Mouse (Mus musculus): ENCODE measurements around the gene Chaf1a. TPM values are rescaled to one million over a fixed set of nuclear protein-coding genes. Genes with fewer than 3 reads are reported as not detected.
A peak's percentile ranks its signal among the peaks of the same experiment; 100 is the strongest.

Chaf1a gene
- total RNA-seq, 2 experiments from 2014 or later, result 2.1 to 2.3 TPM

GRCm38 (mm10) chr17:56018347-56019131 is 21.7 kb upstream of the Chaf1a start:
- peak in 1 of 2 experiments; percentile 55 for DNase-seq (ENCODE audit: low spot score in 2 of 2)

DNA sequence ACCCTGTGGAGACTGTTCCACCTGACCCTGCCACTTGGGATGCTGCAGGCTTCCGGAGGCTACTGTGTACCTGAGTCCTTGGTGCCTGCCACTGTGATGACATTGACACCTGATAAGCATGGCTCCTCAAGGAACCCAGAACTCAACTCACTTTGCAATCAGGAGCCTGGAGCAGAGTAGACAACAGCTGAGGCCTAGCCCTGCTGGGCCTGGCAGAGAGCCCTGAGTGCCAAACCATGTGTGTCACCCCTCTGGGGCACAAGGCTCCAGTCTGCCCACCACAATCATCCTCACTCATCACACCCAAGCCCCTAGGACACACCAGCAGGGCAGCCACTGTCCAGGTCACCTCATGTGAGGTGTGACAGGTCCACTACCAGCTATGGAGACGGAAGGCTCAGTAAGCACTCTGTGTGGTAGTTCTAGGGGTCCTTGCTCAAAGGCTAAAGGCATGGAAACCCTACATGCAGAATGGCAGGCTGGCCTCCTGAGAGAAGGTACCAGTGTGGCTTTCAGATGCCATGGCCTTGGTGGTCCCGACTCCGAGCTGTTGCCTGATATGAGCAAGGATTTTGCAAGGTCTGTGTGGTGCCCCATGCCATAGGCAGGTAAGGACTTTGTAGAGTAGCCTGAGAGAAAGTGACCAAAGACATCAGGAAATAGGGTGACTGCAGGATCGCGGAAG is 19.7 kb upstream of the Chaf1a start:
- DNase-seq (ENCODE audit: low spot score in 2 of 2), result no peak

DNA sequence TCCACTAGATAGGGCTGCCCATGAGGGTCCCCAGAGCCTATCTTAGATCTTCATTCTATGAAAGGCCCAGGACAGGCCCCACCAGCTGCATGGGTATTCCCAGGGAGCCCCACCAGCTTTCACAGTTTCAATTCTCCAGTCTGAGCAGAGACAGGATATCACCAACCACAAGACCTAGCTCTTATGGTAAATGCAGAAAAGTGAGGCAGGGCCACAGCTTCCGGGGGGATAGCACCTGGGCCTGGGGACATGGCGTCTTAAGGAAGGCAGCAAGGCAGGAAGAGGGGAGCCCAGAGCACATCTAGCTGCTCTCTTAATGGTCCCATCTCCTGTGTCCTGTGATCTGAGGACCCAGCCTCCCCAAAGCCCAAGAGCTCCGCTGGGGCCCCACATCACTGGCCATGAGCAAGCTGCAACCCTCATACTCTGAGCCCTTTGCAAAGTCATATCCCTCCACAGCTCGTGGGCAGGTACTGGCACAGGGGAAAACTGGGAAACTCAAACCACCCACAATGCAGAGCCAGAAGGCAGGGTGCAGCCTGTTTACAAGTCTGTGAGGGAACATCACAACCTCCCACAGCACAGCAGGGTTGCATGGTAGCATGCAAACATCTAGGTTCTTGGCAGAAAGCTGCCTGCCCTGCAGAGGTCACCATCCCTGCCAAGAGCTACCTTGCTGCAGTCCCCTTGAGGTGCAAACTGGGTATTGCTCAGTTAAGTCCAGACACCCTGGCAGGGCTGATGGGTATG is 18.9 kb upstream of the Chaf1a start:
- DNase-seq (ENCODE audit: low spot score in 2 of 2), result no peak

- no peak for DNase-seq (ENCODE audit: low spot score in 2 of 2)
These were observed 17.9 kb upstream of the Chaf1a start for GRCm38 (mm10) chr17:56022131-56022988.

- no peak for DNase-seq (ENCODE audit: low spot score in 2 of 2)
These were observed 17.3 kb upstream of the Chaf1a start for GRCm38 (mm10) chr17:56022989-56023290.

DNA sequence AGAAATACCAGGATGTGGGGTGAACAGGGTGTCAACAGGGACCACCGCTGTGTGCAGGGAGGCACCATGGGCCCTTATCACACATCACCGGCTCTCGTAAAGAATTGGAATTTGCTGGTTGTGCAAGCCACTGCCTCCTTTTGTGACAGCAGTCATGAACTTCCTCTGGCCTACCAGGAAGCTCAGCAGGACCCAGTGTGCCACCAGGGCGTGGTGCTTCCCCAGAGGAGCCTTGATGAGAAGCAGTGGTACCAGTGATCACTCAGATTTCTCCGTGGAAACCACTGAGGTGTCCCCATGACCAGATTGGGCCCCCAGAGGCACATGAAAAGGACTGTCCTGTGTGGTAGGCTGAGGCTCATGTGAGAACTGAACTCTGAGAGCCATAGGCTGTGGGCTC is 16.9 kb upstream of the Chaf1a start:
- DNase-seq (ENCODE audit: low spot score in 2 of 2), result peak in 1 of 2 experiments; percentile 25

DNA sequence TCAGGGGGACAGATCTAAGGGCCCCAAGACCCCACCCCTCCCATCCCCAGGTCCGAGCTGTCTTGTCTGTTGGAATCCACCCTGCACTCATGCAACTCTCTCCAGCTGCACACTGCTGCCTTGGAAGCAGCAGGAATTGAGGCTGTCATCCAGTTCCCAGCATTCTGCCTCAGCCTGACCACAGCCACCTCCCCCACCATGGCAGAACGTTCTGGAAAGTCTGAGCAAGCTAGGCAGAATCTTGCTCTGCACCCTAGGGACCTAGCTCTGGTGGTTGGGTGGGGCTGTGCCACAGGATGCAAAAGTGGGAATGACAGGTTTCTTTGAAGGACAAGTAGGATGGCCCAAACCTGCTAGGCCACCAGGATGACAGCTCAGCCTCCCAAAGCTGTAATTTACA is 15.8 kb upstream of the Chaf1a start:
- peak in 1 of 2 experiments; percentile 17 for DNase-seq (ENCODE audit: low spot score in 2 of 2)

GRCm38 (mm10) chr17:56024931-56025330 is 15.3 kb upstream of the Chaf1a start:
- DNase-seq (ENCODE audit: low spot score in 2 of 2), result peak in 1 of 2 experiments; percentile 14

DNA sequence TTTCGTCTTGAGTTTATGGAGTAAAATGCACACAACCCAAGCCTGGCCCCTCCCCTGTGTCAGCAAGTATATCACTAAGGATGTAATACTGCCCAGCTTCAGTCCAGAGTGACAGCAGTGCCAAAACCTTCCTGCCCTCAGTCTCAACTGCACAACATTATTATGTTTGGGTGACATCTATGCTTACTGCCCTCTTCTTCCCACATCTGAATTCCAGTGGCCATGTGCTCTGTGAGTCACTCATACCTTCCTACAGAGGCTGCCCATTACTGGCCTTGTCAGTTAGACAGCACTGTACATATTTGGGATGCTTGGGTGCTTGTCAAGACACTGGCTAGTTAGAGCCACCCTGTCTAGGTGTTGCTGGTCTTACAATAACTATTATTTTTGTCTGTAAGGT is 13.9 kb upstream of the Chaf1a start:
- no peak for DNase-seq (ENCODE audit: low spot score in 2 of 2)

- no peak for DNase-seq (ENCODE audit: low spot score in 2 of 2)
These were observed 13.4 kb upstream of the Chaf1a start for GRCm38 (mm10) chr17:56026881-56027280.

GRCm38 (mm10) chr17:56027801-56028441 is 12.3 kb upstream of the Chaf1a start:
- DNase-seq (ENCODE audit: low spot score in 2 of 2), result no peak

DNA sequence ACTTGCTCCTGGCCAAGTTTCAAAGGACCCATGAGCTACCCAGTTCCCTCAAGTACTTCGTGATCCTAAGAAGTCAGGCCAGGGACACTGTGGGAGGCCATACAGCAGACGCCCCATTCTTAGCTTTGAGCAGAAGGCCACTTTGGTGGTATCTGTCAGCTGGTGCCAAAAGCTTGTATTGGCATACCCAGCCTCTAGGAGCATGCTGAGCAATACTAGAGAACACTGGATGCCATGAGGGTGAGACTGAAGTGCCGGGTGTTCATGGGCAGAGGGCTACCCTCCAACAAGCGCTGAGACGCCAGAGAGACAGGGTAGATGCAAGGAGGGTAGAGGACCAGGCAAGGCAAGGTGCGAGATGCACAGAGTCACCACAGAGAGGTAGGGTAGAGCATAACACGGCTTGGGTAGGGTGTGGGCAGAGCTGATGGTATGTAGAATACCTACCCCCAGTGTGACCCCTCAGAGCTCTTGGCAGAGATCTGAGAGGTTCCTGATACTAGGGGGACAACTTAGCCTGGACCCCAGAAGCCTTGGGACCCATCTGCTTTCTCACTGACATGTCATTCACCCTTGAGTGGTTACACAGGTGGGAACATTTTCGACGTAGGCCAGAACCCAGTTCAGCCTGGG is 9.9 kb upstream of the Chaf1a start:
- no peak for DNase-seq (ENCODE audit: low spot score in 2 of 2)

GRCm38 (mm10) chr17:56030919-56031318 is 9.3 kb upstream of the Chaf1a start:
- peak in 1 of 2 experiments; percentile 36 for DNase-seq (ENCODE audit: low spot score in 2 of 2)

DNA sequence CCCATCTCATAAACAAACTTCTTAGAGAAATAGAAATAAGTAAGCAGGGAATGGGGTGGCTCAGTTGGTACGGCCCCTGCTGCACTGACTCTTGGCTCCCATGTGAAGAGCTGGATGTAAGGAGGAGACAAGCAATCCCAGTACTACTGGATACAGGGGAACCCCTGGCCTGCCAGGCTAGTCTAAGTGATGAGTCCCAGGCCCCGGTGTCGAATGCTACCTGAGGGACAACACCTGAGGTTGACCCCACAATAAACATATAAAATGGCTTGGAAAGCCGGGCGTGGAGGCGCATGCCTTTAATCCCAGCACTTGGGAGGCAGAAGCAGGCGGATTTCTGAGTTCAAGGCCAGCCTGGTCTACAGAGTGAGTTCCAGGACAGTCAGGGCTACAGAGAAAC is 8.8 kb upstream of the Chaf1a start:
- no peak for DNase-seq (ENCODE audit: low spot score in 2 of 2)

DNA sequence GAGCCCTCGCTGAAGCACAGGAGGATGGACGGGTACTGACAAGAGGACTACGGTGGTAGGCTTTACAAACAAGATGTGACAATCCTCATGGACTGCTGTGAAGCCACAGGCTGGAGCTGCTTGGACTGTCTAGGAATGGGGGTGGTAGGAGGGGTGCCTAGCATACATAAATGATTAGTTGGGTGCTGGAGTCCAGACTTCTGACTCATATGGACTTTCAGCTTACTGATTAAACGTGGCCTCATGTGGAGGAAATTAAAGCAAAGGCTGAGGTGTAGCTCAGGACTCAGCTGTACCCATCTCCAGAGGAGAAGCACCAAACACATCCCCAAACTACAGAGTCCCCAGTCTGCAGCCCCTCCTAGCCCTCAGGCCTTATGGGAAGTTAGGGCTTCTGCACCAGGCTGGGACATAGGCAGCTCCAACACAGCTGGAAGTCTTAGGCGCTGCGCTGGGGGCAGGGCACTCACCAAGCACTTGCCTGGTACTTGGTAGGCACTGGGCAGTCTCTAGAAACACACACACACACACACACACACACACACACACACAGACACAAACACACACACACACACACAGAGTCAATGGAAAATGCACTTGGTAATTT is 8.0 kb upstream of the Chaf1a start:
- no peak for DNase-seq (ENCODE audit: low spot score in 2 of 2)

- DNase-seq (ENCODE audit: low spot score in 2 of 2), result no peak
These were observed 7.4 kb upstream of the Chaf1a start for GRCm38 (mm10) chr17:56032831-56033230.

GRCm38 (mm10) chr17:56034040-56034725 is 6.1 kb upstream of the Chaf1a start:
- no peak for DNase-seq (ENCODE audit: low spot score in 2 of 2)

DNA sequence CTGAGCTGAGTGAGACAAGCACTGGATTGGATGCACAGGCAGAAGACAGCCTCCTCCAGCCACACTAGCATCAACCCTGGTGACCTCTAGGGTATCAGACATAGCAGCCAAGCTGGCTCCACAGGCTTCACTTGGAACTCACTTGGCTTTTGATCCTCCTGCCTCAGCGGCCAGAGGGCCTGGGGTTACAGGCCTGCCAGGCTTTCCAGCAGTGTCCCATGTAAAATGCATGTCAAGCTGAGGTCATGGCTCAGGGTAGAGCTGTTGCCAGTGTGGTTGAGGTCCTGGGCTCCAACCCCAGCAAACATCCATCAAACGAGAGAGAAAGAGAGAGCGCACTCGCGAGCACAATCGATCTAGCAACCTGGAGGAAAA is 5.5 kb upstream of the Chaf1a start:
- no peak for DNase-seq (ENCODE audit: low spot score in 2 of 2)

DNA sequence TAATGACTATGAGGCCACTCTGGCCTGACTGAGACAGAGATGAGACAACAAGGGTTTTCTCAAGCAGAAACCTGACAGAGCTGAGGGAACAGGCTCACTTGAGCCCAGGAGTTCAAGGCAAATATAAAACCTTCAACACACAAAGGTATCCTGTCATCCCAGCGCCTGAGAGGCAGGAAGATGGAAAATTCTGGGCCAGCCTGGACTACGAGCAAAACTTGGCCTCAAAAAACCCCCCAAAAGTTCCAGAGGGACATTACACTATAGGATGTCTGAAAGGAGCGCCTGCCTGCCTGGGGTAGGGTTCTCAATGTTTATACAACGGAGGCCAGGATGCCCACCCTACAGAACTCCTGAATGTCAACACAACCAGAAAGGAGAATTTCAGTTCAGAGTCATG is 5.0 kb upstream of the Chaf1a start:
- DNase-seq (ENCODE audit: low spot score in 2 of 2), result no peak

All from adrenal gland, adult 18-20 months (tissue).